Mouse (Mus musculus) limb, embryonic 11.5 days (tissue): Measurements from ENCODE around the gene Slc38a1. TPM values are rescaled to one million over a fixed set of nuclear protein-coding genes. Genes with fewer than 3 reads are reported as not detected.

Experiments
- ATAC-seq: fragments of 200-750 bp; cut with Nextera tagmentation; 2 replicates; pipeline ENCODE4 v1.8.0; 2017; ENCODE audit warnings: low read depth; ENCODE audit not compliant: insufficient number of reproducible peaks, low FRiP score, low TSS enrichment
- DNase-seq: peaks from one replicate; pipeline ENCODE4 v3.0.0-alpha.2; 2015; ENCODE audit warnings: low spot score
- H3K27ac ChIP-seq: fragments of 300-500 bp; sonication (generic); replicated peaks from 2 replicates; pipeline ENCODE4 v1.5.1; 2014; ENCODE audit warnings: low read depth, mild to moderate bottlenecking, low read length
- H3K27me3 ChIP-seq: fragments of 300-500 bp; sonication (generic); 2 replicates; pipeline ENCODE4 v1.6.1; 2014; ENCODE audit warnings: mild to moderate bottlenecking, low read length, mixed read lengths; ENCODE audit not compliant: control insufficient read depth, insufficient read depth
- H3K36me3 ChIP-seq: fragments of 300-500 bp; sonication (generic); 2 replicates; pipeline ENCODE4 v1.6.1; 2014; ENCODE audit warnings: mild to moderate bottlenecking, low read length, moderate library complexity, mixed read lengths; ENCODE audit not compliant: control insufficient read depth, insufficient read depth
- H3K4me1 ChIP-seq: fragments of 300-500 bp; sonication (generic); 2 replicates; pipeline ENCODE4 v1.6.1; 2014; ENCODE audit warnings: low read length, mixed read lengths; ENCODE audit not compliant: control insufficient read depth, insufficient read depth
- H3K4me2 ChIP-seq: fragments of 300-500 bp; sonication (generic); 2 replicates; pipeline ENCODE4 v1.6.1; 2014; ENCODE audit warnings: low read depth, mild to moderate bottlenecking, moderate library complexity; ENCODE audit not compliant: severe bottlenecking
- H3K4me3 ChIP-seq: fragments of 300-500 bp; sonication (generic); 2 replicates; pipeline ENCODE4 v1.5.1; 2014; ENCODE audit warnings: low read depth, low read length
- H3K9ac ChIP-seq: fragments of 300-500 bp; sonication (generic); 2 replicates; pipeline ENCODE4 v1.6.1; 2014; ENCODE audit warnings: mild to moderate bottlenecking, low read length
- H3K9me3 ChIP-seq: fragments of 300-500 bp; sonication (generic); 2 replicates; pipeline ENCODE4 v1.6.1; 2016; ENCODE audit warnings: low read length; ENCODE audit not compliant: control insufficient read depth
- WGBS: fragments of 180-500 bp; shearing (Covaris S2); extraction: QIAGEN DNeasy Blood & Tissue Kit; methylation state at CpG from one replicate; pipeline ENCODE4 v1.1.7; 2014; 5-methylcytosine and 5-hydroxymethylcytosine counted together
- polyA plus RNA-seq: library from polyadenylated mRNA; unstranded; fragments of >200 nt; fragmentation: Nextera tagmentation; extraction: Ambion mirVana; gene quantifications from 2 replicates; pipeline ENCODE4 v1.2.1, GENCODE M21; 2014

Slc38a1 gene
- polyA plus RNA-seq, 1 experiment from 2014 or later = 132 TPM

GRCm38 (mm10) chr15:96597116-96597515, 45.6 kb downstream of the Slc38a1 start:
- no peak overlapping the region for H3K4me3 ChIP-seq
- H3K36me3 ChIP-seq = peaks cover 8% of the 10 kb centered on the region; the same call in 1 of the 2 replicates
- no peak overlapping the region for H3K27ac ChIP-seq
- H3K4me1 ChIP-seq = peaks cover 15% of the 10 kb centered on the region
- H3K27me3 ChIP-seq = no peaks in the 10 kb centered on the region
- no peaks in the 10 kb centered on the region for H3K9me3 ChIP-seq
- DNase-seq (no peak), ATAC-seq (no peak)
- WGBS = 92% methylated on average over 9 of the region's 9 CpGs
- no peak overlapping the region for H3K9ac ChIP-seq
- H3K4me2 ChIP-seq = no peak overlapping the region

DNA sequence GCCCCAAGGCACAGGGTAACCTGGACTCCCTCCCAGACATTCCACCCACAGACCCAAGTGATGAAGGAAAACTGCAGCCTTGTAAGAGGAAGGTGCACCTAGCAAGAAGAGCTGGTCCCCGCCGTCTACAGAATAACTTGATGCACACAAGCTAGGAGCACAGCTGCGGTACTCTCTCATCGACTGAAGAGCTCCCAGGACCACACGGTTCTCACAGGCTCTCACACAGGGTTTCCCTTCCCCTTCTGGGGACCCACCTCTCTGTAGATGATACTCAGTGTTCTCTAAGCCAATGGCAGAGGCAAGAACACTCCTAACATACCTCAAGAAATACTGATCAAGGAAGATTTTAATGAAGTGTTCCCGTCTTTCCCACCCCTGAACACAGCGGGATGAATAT, 48.4 kb downstream of the Slc38a1 start:
- DNase-seq = no peak
- H3K4me3 ChIP-seq = no peak overlapping the region
- no peak overlapping the region for H3K27ac ChIP-seq
- ATAC-seq = no peak
- H3K27me3 ChIP-seq = no peaks in the 10 kb centered on the region
- H3K4me2 ChIP-seq = no peak overlapping the region
- H3K9me3 ChIP-seq = no peaks in the 10 kb centered on the region
- peaks cover 15% of the 10 kb centered on the region for H3K4me1 ChIP-seq
- no peak overlapping the region for H3K9ac ChIP-seq
- H3K36me3 ChIP-seq = peaks cover 11% of the 10 kb centered on the region; the same call in 1 of the 2 replicates
- WGBS = 87% methylated on average over 7 of the region's 7 CpGs

DNA sequence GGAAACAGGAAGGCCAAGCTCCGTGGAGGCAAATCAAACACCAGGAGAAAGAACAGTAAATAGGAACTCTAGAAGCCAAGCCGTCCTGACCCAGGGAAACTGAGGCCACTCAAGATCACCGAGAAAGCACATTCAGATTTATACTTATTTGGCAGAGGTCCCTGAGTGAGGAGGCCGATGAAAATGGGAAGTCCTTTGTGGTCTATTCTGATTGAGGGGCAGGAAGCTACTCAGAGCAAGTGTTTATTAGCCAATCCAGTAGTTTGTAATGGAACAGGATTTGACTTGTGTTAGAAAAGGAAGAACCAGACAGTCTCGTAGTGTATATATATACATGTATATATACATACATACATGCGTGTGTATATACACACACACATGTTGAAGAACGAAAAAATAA, 48.8 kb downstream of the Slc38a1 start:
- H3K9me3 ChIP-seq = no peaks in the 10 kb centered on the region
- DNase-seq (no peak), ATAC-seq (no peak)
- H3K4me3 ChIP-seq = no peak overlapping the region
- WGBS = 80% methylated on average over 7 of the region's 7 CpGs
- peaks cover 15% of the 10 kb centered on the region for H3K4me1 ChIP-seq
- H3K36me3 ChIP-seq = peaks cover 11% of the 10 kb centered on the region; the same call in 1 of the 2 replicates
- H3K27me3 ChIP-seq = no peaks in the 10 kb centered on the region
- H3K27ac ChIP-seq = peak overlapping the region; percentile 63
- H3K9ac ChIP-seq = no peak overlapping the region
- no peak overlapping the region for H3K4me2 ChIP-seq

DNA sequence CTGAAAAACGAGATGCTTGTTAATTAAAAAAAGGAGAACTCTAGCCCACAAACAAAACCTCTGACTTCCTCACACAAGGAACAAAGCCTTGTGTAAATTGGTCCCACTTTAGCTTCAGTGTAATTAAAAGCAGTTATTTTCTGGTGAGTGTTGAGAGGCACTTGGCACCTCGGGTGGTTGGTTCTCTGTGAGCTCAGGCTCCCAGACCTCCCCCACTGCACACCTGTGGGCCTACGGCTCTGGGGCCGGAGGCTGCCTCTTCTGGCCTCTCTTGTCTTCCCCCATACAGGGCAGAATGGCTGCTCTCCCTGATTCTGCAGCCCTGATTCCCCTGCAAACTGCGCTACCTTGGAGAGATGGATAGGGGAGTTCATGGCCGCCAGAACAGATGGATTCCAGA, 49.3 kb downstream of the Slc38a1 start:
- Histone ChIP-seq H3K9me3 (no peaks in the 10 kb centered on the region), H3K4me2 (no peak overlapping the region), H3K27ac (peak overlapping the region; percentile 63), H3K27me3 (no peaks in the 10 kb centered on the region), H3K4me1 (peaks cover 15% of the 10 kb centered on the region), H3K36me3 (peaks cover 13% of the 10 kb centered on the region), H3K9ac (no peak overlapping the region), H3K4me3 (no peak overlapping the region)
- 42% methylated on average over 6 of the region's 6 CpGs for WGBS
- ATAC-seq = no peak
- peak; percentile 42 for DNase-seq

DNA sequence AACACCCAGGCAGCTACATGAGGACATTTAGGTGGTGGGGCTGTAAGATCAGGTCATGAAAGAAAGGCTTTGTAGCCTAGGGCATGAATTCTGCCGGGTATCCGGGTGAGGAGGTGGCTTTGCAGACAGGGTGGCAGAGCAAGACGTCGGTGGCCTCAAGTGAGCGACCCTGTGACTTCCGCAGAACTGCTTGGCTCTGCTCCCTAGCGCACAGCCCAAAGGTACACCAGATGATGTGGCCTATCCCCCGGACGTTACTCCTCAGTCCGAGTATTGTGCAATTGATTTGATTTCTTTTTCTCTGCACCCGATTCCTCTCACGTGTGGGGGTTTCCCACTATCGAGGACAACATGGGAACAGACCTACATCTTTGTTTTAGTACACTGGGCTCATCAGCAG, 49.7 kb downstream of the Slc38a1 start:
- Histone ChIP-seq H3K36me3 (peaks cover 15% of the 10 kb centered on the region), H3K9ac (no peak overlapping the region), H3K4me1 (peaks cover 15% of the 10 kb centered on the region), H3K27ac (peak overlapping the region; percentile 63), H3K4me3 (no peak overlapping the region), H3K9me3 (no peaks in the 10 kb centered on the region), H3K4me2 (no peak overlapping the region), H3K27me3 (no peaks in the 10 kb centered on the region)
- DNase-seq (no peak), ATAC-seq (no peak; the same call in 1 of the 2 replicates)
- 67% methylated on average over 13 of the region's 13 CpGs for WGBS

- ATAC-seq (no peak), DNase-seq (no peak)
- H3K9me3 ChIP-seq = no peaks in the 10 kb centered on the region
- 82% methylated on average over 10 of the region's 10 CpGs for WGBS
- H3K9ac ChIP-seq = no peak overlapping the region
- no peak overlapping the region for H3K27ac ChIP-seq
- H3K4me1 ChIP-seq = peaks cover 15% of the 10 kb centered on the region
- H3K4me2 ChIP-seq = no peak overlapping the region
- H3K27me3 ChIP-seq = no peaks in the 10 kb centered on the region
- H3K36me3 ChIP-seq = peaks cover 11% of the 10 kb centered on the region
- H3K4me3 ChIP-seq = no peak overlapping the region
These were observed 50.8 kb downstream of the Slc38a1 start for GRCm38 (mm10) chr15:96591876-96592417.

DNA sequence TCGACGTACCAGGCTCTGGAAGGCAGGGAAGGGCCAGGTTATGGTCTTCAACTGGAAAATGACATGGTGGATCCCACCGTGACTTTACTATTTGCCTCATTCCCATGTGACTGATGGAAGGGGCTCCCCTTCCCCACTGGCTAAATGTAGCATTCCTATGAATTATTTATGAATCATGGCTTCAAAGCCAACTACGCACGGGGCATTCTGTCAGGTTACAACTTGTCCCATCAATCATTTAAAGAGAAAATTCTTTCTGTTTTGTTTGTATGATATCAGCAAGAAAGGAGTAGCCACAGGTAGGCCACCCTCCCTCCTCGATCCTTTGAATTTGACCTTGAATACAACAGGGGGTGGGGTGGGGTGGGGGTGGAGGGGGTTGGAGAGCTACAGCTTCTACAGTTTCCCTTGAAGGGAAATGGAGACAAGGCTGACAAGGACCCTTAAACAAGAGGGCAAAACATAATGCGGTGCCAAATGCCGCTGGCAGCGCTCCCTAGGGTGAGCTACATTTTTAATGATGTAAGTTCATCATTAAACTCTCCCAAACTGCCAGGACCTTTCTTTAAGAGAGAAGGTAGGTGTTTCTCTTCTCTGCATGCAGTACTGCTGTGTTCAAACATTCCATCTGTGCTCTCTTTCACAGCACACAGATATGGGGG, 53.6 kb downstream of the Slc38a1 start:
- no peak overlapping the region for H3K4me2 ChIP-seq
- no peak overlapping the region for H3K27ac ChIP-seq
- H3K4me1 ChIP-seq = peaks cover 13% of the 10 kb centered on the region
- peaks cover 31% of the 10 kb centered on the region for H3K36me3 ChIP-seq
- H3K9ac ChIP-seq = no peak overlapping the region
- H3K27me3 ChIP-seq = no peaks in the 10 kb centered on the region
- 90% methylated on average over 9 of the region's 9 CpGs for WGBS
- ATAC-seq (no peak), DNase-seq (no peak)
- no peaks in the 10 kb centered on the region for H3K9me3 ChIP-seq
- no peak overlapping the region for H3K4me3 ChIP-seq

DNA sequence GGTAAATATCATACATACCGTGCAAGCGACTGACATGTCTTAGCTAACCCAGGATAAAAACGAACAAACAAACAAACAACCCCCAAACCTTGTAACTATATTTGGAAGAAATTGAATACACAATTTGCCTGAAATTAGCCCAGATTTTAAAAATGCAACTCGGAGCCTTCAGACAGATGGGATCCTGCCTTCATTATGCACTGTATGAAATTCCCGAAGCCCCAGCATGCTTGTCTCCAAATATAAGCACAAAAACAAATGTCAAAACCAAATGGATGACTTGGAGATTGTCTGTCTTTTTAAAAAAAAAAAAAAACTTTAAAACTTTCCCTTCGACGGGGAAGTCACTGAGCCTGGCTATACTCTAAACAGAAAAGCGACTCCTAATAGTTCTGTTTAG, 54.7 kb downstream of the Slc38a1 start:
- no peak overlapping the region for H3K27ac ChIP-seq
- no peak overlapping the region for H3K4me2 ChIP-seq
- H3K4me1 ChIP-seq = peaks cover 4% of the 10 kb centered on the region; the same call in 1 of the 2 replicates
- WGBS = 96% methylated on average over 8 of the region's 8 CpGs
- H3K9ac ChIP-seq = no peak overlapping the region
- no peak overlapping the region for H3K4me3 ChIP-seq
- DNase-seq (no peak), ATAC-seq (no peak)
- peaks cover 38% of the 10 kb centered on the region for H3K36me3 ChIP-seq
- no peaks in the 10 kb centered on the region for H3K9me3 ChIP-seq
- no peaks in the 10 kb centered on the region for H3K27me3 ChIP-seq
